Mouse (Mus musculus) lung, postnatal 0 days (tissue): Measurements from ENCODE around the gene Hist1h2ba. TPM values are rescaled to one million over a fixed set of nuclear protein-coding genes. Genes with fewer than 3 reads are reported as not detected.

Experiments used
- ATAC-seq: fragments of 200-750 bp; cut with Nextera tagmentation; 2 replicates; pipeline ENCODE4 v1.8.0; 2017; ENCODE audit warnings: moderate library complexity
- DNase-seq: peaks from one replicate; pipeline ENCODE4 v3.0.0-alpha.2; 2016; ENCODE audit warnings: low spot score
- H3K27ac ChIP-seq: fragments of 300-500 bp; sonication (generic); 2 replicates; pipeline ENCODE4 v1.5.1; 2014; ENCODE audit warnings: antibody characterized with exemption, mild to moderate bottlenecking, low read length, mixed read lengths
- H3K27me3 ChIP-seq: fragments of 300-500 bp; sonication (generic); replicated peaks from 2 replicates; pipeline ENCODE4 v1.6.1; 2014; ENCODE audit warnings: low read length, mixed read lengths; ENCODE audit not compliant: insufficient read depth
- H3K36me3 ChIP-seq: fragments of 300-500 bp; sonication (generic); 2 replicates; pipeline ENCODE4 v1.6.1; 2014; ENCODE audit warnings: low read length, mixed read lengths; ENCODE audit not compliant: insufficient read depth
- H3K4me1 ChIP-seq: fragments of 300-500 bp; sonication (generic); 2 replicates; pipeline ENCODE4 v1.6.1; 2014; ENCODE audit warnings: antibody characterized with exemption, low read depth, low read length, mixed read lengths; ENCODE audit not compliant: insufficient read depth
- H3K4me2 ChIP-seq: fragments of 300-500 bp; sonication (generic); replicated peaks from 2 replicates; pipeline ENCODE4 v1.6.1; 2014; ENCODE audit warnings: low read depth, mild to moderate bottlenecking, low read length, moderate library complexity, mixed read lengths
- H3K4me3 ChIP-seq: fragments of 300-500 bp; sonication (generic); 2 replicates; pipeline ENCODE4 v1.5.1; 2014; ENCODE audit warnings: low read depth, low read length
- H3K9ac ChIP-seq: fragments of 300-500 bp; sonication (generic); replicated peaks from 2 replicates; pipeline ENCODE4 v1.6.1; 2014; ENCODE audit warnings: low read depth, mild to moderate bottlenecking
- H3K9me3 ChIP-seq: fragments of 300-500 bp; sonication (generic); 2 replicates; pipeline ENCODE4 v1.6.1; 2016; ENCODE audit warnings: low read length, mixed read lengths
- CTCF ChIP-seq: IDR thresholded peaks from 2 replicates; pipeline ENCODE4 v1.5.1; 2016; ENCODE audit warnings: antibody characterized with exemption, mild to moderate bottlenecking
- EP300 ChIP-seq: IDR thresholded peaks from 2 replicates; pipeline ENCODE4 v1.6.1; 2016; ENCODE audit warnings: antibody characterized with exemption, mild to moderate bottlenecking, control low read depth
- WGBS: fragments of 180-500 bp; shearing (Covaris S2); extraction: QIAGEN DNeasy Blood & Tissue Kit; methylation state at CpG from one replicate; pipeline ENCODE4 v1.1.7; 2014; 5-methylcytosine and 5-hydroxymethylcytosine counted together
- polyA plus RNA-seq: library from polyadenylated mRNA; unstranded; fragments of >200 nt; fragmentation: Nextera tagmentation; extraction: Ambion mirVana; gene quantifications from 2 replicates; pipeline ENCODE4 v1.2.1, GENCODE M21; 2015

Gene Hist1h2ba
- polyA plus RNA-seq, 1 experiment from 2014 or later = not detected

DNA sequence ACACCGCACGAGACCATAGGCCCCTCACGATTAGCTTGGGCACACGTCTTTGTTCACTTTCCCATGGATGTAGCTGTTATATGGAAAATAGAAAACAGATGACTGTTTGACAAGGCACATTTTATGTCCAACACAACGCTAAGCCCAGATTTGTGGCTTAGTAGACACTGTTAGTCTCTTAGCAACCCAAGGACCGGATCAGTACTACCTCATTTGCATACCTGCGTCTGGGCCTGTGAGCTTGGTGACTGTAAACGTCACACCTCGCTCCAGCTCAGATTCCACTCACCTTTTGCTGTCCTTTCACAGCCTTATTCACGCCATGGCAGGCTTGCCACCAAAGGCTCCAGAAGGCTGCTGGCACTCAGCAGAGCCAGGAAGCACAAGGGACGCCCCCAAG lies 3.1 kb downstream of the Hist1h2ba start:
- H3K4me2 ChIP-seq = peak overlapping the region; percentile 19; the same call in 1 of the 2 replicates
- H3K4me1 ChIP-seq = no peaks in the 10 kb centered on the region; the same call in 1 of the 2 replicates
- H3K27me3 ChIP-seq = no peaks in the 10 kb centered on the region
- no peak overlapping the region for H3K27ac ChIP-seq
- H3K9me3 ChIP-seq = no peaks in the 10 kb centered on the region
- 63% methylated on average over 11 of the region's 11 CpGs for WGBS
- DNase-seq (peak; percentile 36), ATAC-seq (peak; percentile 61)
- no peaks in the 10 kb centered on the region for H3K36me3 ChIP-seq
- no peak overlapping the region for H3K4me3 ChIP-seq
- TF ChIP-seq CTCF (0 out of 2 replicates have a peak, but pooled peaks have one; percentile 1), EP300 (no peak)
- no peak overlapping the region for H3K9ac ChIP-seq

DNA sequence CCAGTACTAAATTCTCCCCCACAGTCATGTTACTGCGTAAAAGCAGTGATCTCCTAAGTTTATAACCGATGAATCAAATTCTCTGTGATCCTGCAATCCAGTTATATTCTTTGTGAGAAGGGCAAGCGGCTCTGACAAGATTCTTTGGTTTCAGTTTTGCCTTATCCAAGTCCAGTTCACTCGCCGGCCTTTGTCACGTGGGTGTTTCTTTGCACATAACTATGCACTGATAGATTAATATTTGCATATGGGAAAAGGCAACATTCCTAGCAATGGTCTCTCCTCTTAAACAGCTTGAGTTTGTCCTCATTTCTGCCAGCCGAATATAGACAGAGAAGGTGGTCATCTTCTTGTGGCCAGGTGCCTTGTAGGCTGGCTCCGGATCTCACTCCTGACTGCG lies 3.5 kb downstream of the Hist1h2ba start:
- no peaks in the 10 kb centered on the region for H3K27me3 ChIP-seq
- no peak overlapping the region for H3K9ac ChIP-seq
- H3K36me3 ChIP-seq = no peaks in the 10 kb centered on the region
- H3K4me2 ChIP-seq = peak overlapping the region; percentile 19; the same call in 1 of the 2 replicates
- DNase-seq = no peak
- WGBS = 68% methylated on average over 9 of the region's 9 CpGs
- ATAC-seq = no peak
- H3K4me1 ChIP-seq = no peaks in the 10 kb centered on the region; the same call in 1 of the 2 replicates
- no peak overlapping the region for H3K27ac ChIP-seq
- no peaks in the 10 kb centered on the region for H3K9me3 ChIP-seq
- TF ChIP-seq EP300 = no peak
- no peak for TF ChIP-seq CTCF
- no peak overlapping the region for H3K4me3 ChIP-seq

DNA sequence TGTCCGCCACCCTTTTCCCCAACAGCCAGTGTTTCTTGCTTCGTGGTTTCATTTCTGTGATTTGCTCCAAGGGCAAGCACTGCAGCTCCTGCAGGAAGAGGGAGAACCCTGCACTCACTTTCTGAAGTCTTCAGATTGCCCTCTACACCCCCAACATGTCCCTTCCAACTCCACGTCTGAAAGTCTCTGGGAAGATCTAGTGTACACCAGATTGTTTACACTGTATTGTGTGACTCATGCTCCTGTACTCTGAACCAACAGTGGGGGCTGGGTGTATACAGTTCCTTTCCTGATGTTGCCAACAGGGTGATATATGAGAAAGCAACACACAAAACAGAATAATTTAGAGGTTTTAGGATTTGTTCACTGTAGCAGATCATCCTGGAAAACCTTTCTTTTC lies 5.3 kb downstream of the Hist1h2ba start:
- TF ChIP-seq CTCF (peak; percentile 25), EP300 (peak; percentile 72)
- no peaks in the 10 kb centered on the region for H3K27me3 ChIP-seq
- H3K4me1 ChIP-seq = no peaks in the 10 kb centered on the region; the same call in 1 of the 2 replicates
- H3K9me3 ChIP-seq = no peaks in the 10 kb centered on the region
- no peak overlapping the region for H3K4me3 ChIP-seq
- no peak overlapping the region for H3K9ac ChIP-seq
- H3K27ac ChIP-seq = peak overlapping the region; percentile 20; the same call in 1 of the 2 replicates
- ATAC-seq = peak; percentile 95
- DNase-seq = peak; percentile 79
- no peaks in the 10 kb centered on the region for H3K36me3 ChIP-seq
- peak overlapping the region; percentile 33 for H3K4me2 ChIP-seq
- WGBS = 23% methylated on average over 3 of the region's 3 CpGs

DNA sequence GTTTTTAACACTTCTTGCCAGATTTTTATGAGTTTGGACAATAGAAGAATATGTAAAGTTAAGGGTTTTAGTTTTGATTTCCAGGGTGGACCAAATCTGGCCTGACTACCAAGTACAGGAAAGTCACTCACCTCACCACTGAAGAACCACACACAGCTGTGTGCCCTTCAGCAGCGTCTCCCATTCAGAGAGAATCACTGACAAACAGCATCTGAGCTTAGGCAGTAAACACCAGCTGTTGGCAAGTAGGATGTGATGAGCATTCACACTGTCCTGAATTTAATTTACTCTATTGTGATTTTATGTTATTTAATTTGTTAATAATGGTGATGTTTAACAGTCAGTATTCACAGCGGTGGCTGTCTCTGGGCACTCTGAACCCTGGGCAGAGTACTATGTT lies 8.2 kb downstream of the Hist1h2ba start:
- H3K27me3 ChIP-seq = no peaks in the 10 kb centered on the region
- H3K36me3 ChIP-seq = no peaks in the 10 kb centered on the region
- H3K4me2 ChIP-seq = no peak overlapping the region
- H3K9me3 ChIP-seq = no peaks in the 10 kb centered on the region
- DNase-seq = no peak
- ATAC-seq = no peak
- H3K4me3 ChIP-seq = no peak overlapping the region
- TF ChIP-seq CTCF = no peak
- no peak for TF ChIP-seq EP300
- H3K4me1 ChIP-seq = no peaks in the 10 kb centered on the region; the same call in 1 of the 2 replicates
- 79% methylated on average over 2 of the region's 2 CpGs for WGBS
- no peak overlapping the region for H3K9ac ChIP-seq
- no peak overlapping the region for H3K27ac ChIP-seq

DNA sequence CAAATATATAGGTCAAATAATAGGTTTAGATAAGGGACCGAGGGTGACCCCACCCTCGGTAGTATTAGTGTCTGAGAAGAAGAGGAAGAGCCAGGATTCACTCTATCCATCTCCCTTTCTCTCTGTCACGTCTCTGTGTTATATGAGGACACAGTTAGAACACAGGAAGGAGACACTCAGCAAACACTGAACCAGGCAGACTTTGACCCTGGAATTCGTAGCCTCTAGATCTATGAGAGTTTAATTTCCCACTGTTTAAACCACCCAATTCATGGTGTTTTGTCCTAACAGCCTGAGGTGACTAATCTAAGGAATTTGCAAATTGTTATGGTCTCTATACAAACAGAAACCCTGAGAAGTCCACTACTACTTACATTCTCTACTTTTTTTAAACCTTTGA lies 16.3 kb downstream of the Hist1h2ba start:
- H3K4me3 ChIP-seq = no peak overlapping the region
- H3K4me1 ChIP-seq = no peaks in the 10 kb centered on the region
- H3K4me2 ChIP-seq = no peak overlapping the region
- no peaks in the 10 kb centered on the region for H3K9me3 ChIP-seq
- ATAC-seq (no peak), DNase-seq (peak; percentile 4)
- no peaks in the 10 kb centered on the region for H3K36me3 ChIP-seq
- no peaks in the 10 kb centered on the region for H3K27me3 ChIP-seq
- no peak overlapping the region for H3K9ac ChIP-seq
- WGBS = 35% methylated on average over 4 of the region's 4 CpGs
- H3K27ac ChIP-seq = no peak overlapping the region
- TF ChIP-seq CTCF (no peak), EP300 (no peak)

DNA sequence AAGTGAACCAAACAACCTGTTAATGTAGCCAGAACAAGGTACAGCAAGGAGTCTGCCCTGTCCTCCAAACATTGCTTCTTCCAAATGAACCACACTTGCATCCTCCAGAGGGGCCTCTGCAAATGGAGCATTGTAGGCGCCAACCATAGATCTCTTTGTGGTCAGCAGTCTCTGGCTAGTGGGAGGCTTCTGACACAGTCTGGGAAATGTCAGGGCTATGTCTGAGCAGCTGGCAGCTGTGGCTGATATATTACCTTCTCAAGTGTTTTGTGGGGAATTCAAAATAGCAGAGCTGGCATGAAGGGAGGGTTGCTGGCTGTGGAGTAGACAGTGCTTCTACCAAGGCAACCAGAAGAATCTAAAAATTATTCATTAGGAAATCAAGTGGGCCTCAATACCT lies 17.8 kb downstream of the Hist1h2ba start:
- no peak for TF ChIP-seq CTCF
- no peak for TF ChIP-seq EP300
- no peak overlapping the region for H3K4me3 ChIP-seq
- H3K36me3 ChIP-seq = no peaks in the 10 kb centered on the region
- ATAC-seq = no peak
- WGBS = 93% methylated on average over 1 of the region's 1 CpGs
- no peak overlapping the region for H3K4me2 ChIP-seq
- no peaks in the 10 kb centered on the region for H3K4me1 ChIP-seq
- no peaks in the 10 kb centered on the region for H3K27me3 ChIP-seq
- H3K9ac ChIP-seq = no peak overlapping the region
- H3K27ac ChIP-seq = no peak overlapping the region
- no peak for DNase-seq
- no peaks in the 10 kb centered on the region for H3K9me3 ChIP-seq
